Mouse (Mus musculus): ENCODE data around the gene Slamf9.

GRCm38 (mm10) chr1:172469810-172470448 lies 5.2 kb upstream of the Slamf9 start:
- TF ChIP-seq POLR2A (IDR thresholded peaks at IDR 0.05; ENCODE audit: control insufficient read depth, extremely low read depth, insufficient read depth, low read length, poor library complexity) (no peak), CTCF (IDR thresholded peaks at IDR 0.05; ENCODE audit: borderline replicate concordance, control insufficient read depth, extremely low read depth, insufficient read depth, low read length, poor library complexity) (no peak)
